Mouse (Mus musculus) MEL (cell line): ENCODE data around the gene Adamts14.

Source experiments
- CTCF ChIP-seq, 3 experiments: IDR thresholded peaks in 2 of 3; conservative IDR thresholded peaks in 1 of 3; 2 replicates each; pipeline ENCODE4 v1.5.1; 2011 to 2012; ENCODE audit warnings: low read length in 3 of 3, low read depth in 2 of 3, mild to moderate bottlenecking in 2 of 3, improper control_type of control experiment in 1 of 3, inconsistent platforms in 1 of 3, mixed read lengths in 1 of 3, moderate library complexity in 1 of 3; ENCODE audit not compliant: control insufficient read depth in 1 of 3, insufficient read depth in 1 of 3, poor library complexity in 1 of 3, severe bottlenecking in 1 of 3
- GATA1 ChIP-seq: IDR thresholded peaks from 2 replicates; pipeline ENCODE4 v1.6.1; 2011; ENCODE audit warnings: low read depth, low read length, improper control_type of control experiment
- POLR2A ChIP-seq, 2 experiments: IDR thresholded peaks; 2 replicates each; pipeline ENCODE4 v1.6.1; 2011 to 2012; ENCODE audit warnings: low read length in 2 of 2, mild to moderate bottlenecking in 2 of 2, control low read depth in 1 of 2, improper control_type of control experiment in 1 of 2, low read depth in 1 of 2, moderate library complexity in 1 of 2; ENCODE audit not compliant: control insufficient read depth in 1 of 2, insufficient read depth in 1 of 2, poor library complexity in 1 of 2
- RCOR1 ChIP-seq: IDR thresholded peaks from 2 replicates; pipeline ENCODE4 v1.6.1; 2012; ENCODE audit warnings: low read depth, mild to moderate bottlenecking, inconsistent platforms, low read length, improper control_type of control experiment

DNA sequence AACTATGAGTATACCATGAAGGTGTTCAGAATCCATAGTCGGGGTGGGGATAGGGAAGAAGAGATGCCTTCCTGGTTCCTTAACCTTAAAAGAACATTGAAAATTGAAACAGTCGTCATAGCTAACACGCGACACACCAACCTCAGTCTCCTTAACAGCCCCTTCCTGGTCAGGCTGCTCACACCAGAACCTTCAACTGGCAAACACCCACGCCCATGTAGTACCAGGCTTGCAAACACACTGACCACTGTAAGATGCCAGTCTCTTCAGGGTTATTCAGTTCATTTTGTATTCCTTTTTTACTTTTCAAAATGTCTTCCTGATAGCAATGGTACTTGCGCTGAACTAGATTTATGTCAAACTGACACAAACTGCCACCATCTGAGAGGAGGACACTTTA lies 3.8 kb upstream of the Adamts14 start:
- TF ChIP-seq RCOR1, result no peak
- no peak for TF ChIP-seq GATA1
- TF ChIP-seq POLR2A (IDR thresholded peaks at IDR 0.05; ENCODE audit: control insufficient read depth in 1 of 2, insufficient read depth in 1 of 2, low read depth in 1 of 2, low read length in 2 of 2, poor library complexity in 1 of 2), result no peak
- no peak for TF ChIP-seq CTCF (IDR thresholded peaks at IDR 0.05 in 2 of 3, conservative IDR thresholded peaks at IDR 0.05 in 1 of 3; ENCODE audit: control insufficient read depth in 1 of 3, insufficient read depth in 1 of 3, low read depth in 2 of 3, low read length in 3 of 3, poor library complexity in 1 of 3, severe bottlenecking in 1 of 3)
